Mouse (Mus musculus) frontal cortex, postnatal 14 days (tissue): ENCODE data around the gene Rarb.

Experiments used
- DNase-seq, 2 experiments: peaks; one replicate each; pipeline ENCODE4 v3.0.0; 2022; ENCODE audit warnings: low spot score in 2 of 2

Gene Rarb

DNA sequence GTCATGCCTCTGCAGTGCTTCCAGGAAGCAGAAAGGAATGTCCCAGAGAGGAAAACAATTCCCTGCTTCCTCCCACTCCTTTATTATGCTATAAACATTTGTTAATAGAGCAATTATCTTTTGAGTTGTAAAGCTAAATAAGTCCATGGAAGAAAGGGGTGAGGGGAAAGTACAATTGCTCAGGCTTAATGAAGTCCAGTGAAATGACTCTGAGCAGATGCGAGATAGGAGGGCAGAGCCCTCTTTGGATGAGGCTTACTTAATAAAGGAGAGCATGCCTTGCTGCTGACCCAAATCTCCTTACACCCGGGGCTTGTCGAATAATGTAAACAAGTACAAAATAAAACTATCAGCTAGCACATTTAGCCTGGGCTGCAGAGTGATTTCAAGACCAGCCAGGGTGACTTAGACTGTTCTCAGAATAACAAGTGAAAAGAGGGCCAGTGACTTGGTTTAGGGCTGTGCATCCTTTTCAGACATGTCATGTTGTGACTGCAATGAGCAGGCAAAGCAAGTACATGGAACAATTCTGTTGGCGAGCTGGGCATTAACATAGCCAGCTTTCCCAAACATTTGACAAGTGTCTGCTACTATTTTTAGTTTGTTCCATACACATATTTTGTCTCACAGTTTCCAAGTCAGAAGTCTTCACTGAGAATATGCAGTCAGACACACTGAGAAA lies 83.5 kb downstream of the Rarb start:
- DNase-seq, result no peak

- no peak for DNase-seq
Measured at GRCm38 (mm10) chr14:16733595-16734298, 85.2 kb downstream of the Rarb start.

GRCm38 (mm10) chr14:16732054-16732453 lies 86.9 kb downstream of the Rarb start:
- no peak for DNase-seq

GRCm38 (mm10) chr14:16728175-16728838 lies 90.6 kb downstream of the Rarb start:
- no peak for DNase-seq

- DNase-seq, result no peak
Measured at GRCm38 (mm10) chr14:16723991-16724390, 95.0 kb downstream of the Rarb start.

- DNase-seq, result no peak
Measured at GRCm38 (mm10) chr14:16717821-16718220, 101.1 kb downstream of the Rarb start.

DNA sequence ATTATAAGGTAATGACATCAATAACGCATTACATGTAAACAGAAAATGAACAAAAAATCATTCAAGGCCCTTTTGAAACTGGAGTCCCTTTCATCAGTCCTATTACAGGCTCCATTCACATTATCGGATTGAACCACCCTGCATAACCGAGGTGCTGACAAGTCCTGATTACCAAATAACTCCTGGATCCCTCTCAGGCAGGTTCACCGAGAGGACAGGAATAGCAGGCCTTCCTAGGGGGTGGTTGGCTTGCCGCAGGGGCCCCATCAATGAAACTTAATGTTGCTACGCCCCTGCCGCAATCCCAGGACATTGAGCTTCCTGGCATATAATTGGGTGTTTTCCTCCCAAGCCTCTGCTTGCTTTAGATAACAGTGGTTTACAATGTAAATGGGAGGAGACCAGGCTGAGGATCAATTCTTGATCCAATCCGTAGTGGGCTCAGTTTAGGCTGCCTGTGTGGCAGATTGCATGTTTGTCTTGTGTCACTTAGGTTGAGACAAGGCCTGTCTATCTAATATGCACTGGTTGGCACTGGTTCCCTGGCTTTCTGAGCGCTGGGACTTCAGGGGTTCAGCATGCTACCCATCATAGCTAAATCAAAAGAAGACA lies 104.5 kb downstream of the Rarb start:
- no peak for DNase-seq

GRCm38 (mm10) chr14:16713773-16714172 lies 105.2 kb downstream of the Rarb start:
- no peak for DNase-seq

GRCm38 (mm10) chr14:16699228-16699627 lies 119.7 kb downstream of the Rarb start:
- no peak for DNase-seq

DNA sequence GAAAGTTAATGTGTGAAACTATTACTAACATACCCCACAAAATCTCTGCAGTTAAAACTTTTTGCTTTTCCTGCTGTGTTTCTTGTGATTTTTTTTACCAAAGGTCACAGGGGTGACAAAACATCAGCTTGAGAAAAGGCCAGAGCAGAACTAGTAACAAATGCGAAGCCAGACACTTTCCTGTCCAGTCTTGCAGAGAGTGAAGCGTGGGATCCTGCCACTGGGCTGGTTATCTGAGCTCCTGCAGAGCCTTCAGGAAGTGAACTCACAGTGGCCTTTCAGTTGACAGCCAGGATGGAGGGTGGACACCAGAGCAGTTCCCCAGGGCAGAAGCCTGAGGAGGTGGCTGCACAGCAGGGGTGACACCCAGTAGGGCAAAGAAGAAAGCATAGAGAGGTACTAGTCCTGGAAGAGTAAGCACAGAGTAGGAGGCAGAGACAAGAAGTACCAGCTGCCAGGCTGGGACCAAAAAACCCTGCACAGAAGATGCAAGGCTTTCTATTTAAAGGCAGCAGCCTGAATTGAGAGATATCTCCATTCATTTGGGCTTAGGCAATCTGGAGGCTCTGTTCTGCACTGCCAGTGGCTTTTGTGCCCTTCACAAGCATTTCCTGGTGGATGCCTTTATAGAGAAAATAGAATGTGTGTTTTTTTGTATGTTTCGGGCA lies 123.4 kb downstream of the Rarb start:
- peak; percentile 13 for DNase-seq

DNA sequence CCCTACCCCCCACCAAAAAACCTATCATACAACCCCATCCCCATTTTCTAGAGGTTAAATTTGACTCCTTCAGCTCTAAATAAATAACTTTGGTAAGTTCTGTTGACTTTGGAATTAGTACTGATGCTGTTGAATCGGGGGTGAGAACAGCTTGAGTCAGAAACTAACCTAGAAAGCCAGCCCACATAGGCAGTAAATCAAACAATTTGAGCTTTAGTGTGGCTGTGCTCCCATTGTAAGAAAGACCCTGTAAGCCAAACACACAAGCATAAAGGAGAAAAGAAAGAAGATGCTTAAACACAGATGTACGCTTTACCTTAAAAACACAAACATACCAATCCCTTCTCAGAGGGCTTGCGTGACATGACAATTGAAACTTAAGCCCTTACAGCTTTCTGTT lies 140.6 kb downstream of the Rarb start:
- DNase-seq, result no peak

GRCm38 (mm10) chr14:16677081-16677480 lies 141.9 kb downstream of the Rarb start:
- no peak for DNase-seq

DNA sequence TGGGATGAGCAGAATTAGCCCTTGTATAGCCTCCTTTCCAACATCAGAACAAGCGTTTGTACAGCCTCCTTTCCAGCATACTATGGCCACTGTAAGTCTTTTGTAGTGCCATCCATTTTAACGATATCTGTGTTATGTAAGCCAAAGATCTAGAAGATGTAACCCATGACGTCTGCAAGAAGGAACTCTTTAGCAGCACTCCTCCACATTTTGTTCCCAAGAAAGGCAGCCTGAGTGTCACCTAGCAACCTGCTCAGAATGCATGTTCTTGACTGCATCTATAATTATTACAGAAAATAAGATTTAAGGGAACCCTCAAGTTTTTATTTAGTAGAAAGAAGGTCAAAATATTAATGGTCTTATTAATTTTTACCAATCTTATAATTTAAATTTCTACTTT lies 148.4 kb downstream of the Rarb start:
- DNase-seq, result peak in 1 of 2 experiments; percentile 14

DNA sequence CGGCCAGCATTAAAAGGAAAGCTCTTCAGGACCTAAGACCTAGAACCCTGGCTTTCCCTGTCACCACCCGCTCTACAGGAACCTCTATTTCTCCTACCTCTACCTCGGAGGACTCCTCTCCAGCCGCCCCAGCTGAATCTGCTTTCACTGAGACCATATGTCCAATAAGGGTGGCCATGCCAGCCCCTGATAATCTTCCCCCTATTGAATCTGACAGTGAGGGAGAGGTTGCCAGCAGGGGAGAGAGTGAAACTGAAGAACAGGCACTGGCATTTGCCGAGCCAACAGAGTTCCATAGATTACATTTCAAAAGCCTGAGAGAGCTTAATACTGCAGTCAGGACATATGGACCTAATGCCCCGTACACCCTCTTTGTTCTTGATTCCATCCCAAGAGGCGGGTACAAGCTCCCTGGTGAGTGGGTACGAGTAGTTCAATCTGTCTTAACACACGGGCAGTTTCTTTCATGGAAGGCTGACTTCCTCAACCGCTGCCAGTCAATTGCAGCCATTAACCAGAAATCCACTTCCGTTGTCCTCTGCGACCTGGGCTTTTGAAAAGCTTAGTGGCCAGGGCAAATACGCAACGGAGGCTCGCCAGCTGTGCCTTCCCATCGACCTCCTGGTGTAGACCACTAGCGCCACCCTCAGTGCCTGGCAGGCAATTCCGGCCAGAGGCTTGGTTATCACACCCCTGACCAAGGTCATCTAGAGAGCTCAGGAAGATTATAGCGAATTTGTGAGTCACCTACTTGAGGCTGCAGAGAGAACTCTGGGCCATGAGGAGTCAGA lies 179.6 kb downstream of the Rarb start:
- DNase-seq, result no peak

- DNase-seq, result no peak
Measured at GRCm38 (mm10) chr14:16613975-16614374, 205.0 kb downstream of the Rarb start.

DNA sequence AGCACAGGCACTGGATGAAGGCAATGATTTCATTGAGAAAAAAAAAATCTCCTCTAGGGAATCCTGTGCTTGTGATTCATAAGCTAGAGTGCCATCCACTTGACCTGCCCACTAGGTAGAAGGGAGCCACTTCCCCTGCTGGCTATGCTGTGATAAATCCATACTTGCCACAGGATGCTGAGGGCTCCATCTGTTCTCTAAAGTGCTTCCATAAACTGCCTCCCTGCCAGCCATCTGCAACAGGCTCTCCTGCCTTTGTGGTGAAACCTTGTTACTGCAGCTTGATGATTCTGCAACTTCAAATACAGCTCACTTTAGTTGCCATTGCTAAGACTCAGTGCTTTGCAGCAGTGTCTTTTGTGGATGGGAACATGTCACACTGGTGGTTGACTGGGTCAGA lies 213.5 kb downstream of the Rarb start:
- DNase-seq, result no peak

- DNase-seq, result no peak
Measured at GRCm38 (mm10) chr14:16604469-16605064, 214.4 kb downstream of the Rarb start.

DNA sequence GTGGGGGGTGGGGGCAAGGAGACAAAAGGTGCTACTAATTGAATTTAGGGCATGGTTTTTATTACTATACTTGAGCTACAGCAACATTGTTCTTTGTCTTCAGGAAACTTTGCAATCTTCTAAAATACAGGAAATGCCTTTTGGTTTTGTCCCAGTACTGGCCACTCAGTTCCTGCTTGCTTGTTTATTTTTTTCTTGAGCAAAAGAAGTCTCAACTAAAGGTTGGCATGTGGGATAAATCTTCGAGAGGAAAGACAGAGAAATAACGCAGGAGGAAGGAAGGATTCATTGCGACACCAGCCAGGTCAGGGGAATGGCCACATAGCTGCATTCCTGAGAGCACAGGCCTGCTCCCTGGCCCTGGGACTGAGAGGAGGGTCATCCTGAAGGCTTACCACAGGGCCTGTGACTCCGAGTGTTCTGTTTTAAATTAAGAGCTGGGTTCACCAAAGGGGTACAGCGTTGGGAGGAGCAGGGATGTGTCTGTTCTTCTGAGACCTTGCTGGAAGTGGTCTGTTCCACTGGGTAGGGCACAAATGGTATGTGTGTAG lies 215.8 kb downstream of the Rarb start:
- no peak for DNase-seq

DNA sequence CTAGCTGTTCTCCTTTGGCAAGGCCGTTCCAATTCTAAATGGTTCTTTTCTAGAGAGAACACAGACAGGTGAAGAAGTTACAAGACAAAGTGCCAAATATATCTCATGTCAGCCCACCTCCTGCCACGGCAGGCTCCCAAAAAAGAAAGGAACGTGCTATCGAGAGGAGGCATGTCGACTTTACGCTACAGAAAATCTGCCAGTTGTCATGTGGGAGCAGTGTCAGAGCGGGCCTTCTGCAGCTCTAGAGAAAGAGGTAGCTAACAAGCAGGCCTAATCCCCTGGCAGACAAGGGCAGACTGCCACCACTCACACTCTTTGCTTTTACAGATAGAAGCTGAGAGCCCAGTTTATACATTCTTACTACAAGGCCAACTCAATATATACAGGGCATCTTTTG lies 219.7 kb downstream of the Rarb start:
- DNase-seq, result peak; percentile 54 to 56

- peak in 1 of 2 experiments; percentile 17 for DNase-seq
Measured at GRCm38 (mm10) chr14:16598074-16598501, 220.9 kb downstream of the Rarb start.
